Mouse (Mus musculus) olfactory bulb, adult 2 months (tissue): ENCODE measurements around the gene Ube2n. TPM values are rescaled to one million over a fixed set of nuclear protein-coding genes. Genes with fewer than 3 reads are reported as not detected.

ENCODE experiments used
- H3K27ac ChIP-seq: fragments of 200-500 bp; 2 replicates; pipeline ENCODE4 v1.5.1; 2012; ENCODE audit warnings: low read depth, low read length; ENCODE audit not compliant: insufficient read depth
- H3K4me1 ChIP-seq: fragments of 200-500 bp; 2 replicates; pipeline ENCODE4 v1.6.1; 2012; ENCODE audit warnings: low read length; ENCODE audit not compliant: control insufficient read depth, insufficient read depth
- H3K4me3 ChIP-seq: fragments of 200-500 bp; 2 replicates; pipeline ENCODE4 v1.5.1; 2012; ENCODE audit warnings: mild to moderate bottlenecking, low read depth, low read length, moderate library complexity; ENCODE audit not compliant: insufficient read depth
- CTCF ChIP-seq: fragments of 200-500 bp; IDR thresholded peaks from 2 replicates; pipeline ENCODE4 v1.5.1; 2012; ENCODE audit warnings: low read depth, mild to moderate bottlenecking, low read length, moderate library complexity; ENCODE audit not compliant: insufficient read depth
- POLR2A ChIP-seq: fragments of 200-500 bp; IDR thresholded peaks from 2 replicates; pipeline ENCODE4 v1.6.1; 2012; ENCODE audit warnings: mild to moderate bottlenecking, low read depth, low read length, moderate library complexity; ENCODE audit not compliant: insufficient read depth
- WGBS: fragments of 180-500 bp; shearing (Covaris S2); methylation state at CpG from one replicate; pipeline ENCODE4 v1.1.7; 2018; 5-methylcytosine and 5-hydroxymethylcytosine counted together
- polyA plus RNA-seq: library from polyadenylated mRNA; stranded (reverse); fragments of >200 nt; gene quantifications from 2 replicates; pipeline ENCODE4 v1.2.4, GENCODE M21; 2012; ENCODE audit warnings: low replicate concordance; ENCODE audit not compliant: missing spikeins, insufficient read depth, insufficient read length

Ube2n gene
- polyA plus RNA-seq, 1 experiment = not detected

- Histone ChIP-seq H3K4me1 (peaks cover 2% of the 10 kb centered on the region; the same call in 1 of the 2 replicates), H3K27ac (no peak overlapping the region), H3K4me3 (no peak overlapping the region)
- TF ChIP-seq POLR2A (no peak), CTCF (no peak)
- WGBS = 82% methylated on average over 10 of the region's 10 CpGs
Measured at GRCm38 (mm10) chr10:95575839-95576380, 61.0 kb downstream of the Ube2n start.

- TF ChIP-seq POLR2A = no peak
- TF ChIP-seq CTCF = no peak
- H3K27ac ChIP-seq = no peak overlapping the region
- WGBS = 64% methylated on average over 14 of the region's 14 CpGs
- peaks cover 2% of the 10 kb centered on the region; the same call in 1 of the 2 replicates for H3K4me1 ChIP-seq
- no peak overlapping the region for H3K4me3 ChIP-seq
Measured at GRCm38 (mm10) chr10:95576876-95577566, 62.1 kb downstream of the Ube2n start.

GRCm38 (mm10) chr10:95577567-95577950 is 62.6 kb downstream of the Ube2n start:
- 29% methylated on average over 4 of the region's 4 CpGs for WGBS
- peaks cover 2% of the 10 kb centered on the region; the same call in 1 of the 2 replicates for H3K4me1 ChIP-seq
- TF ChIP-seq CTCF = no peak
- no peak for TF ChIP-seq POLR2A
- no peak overlapping the region for H3K27ac ChIP-seq
- H3K4me3 ChIP-seq = no peak overlapping the region

- Histone ChIP-seq H3K4me1 (no peaks in the 10 kb centered on the region), H3K4me3 (no peak overlapping the region), H3K27ac (no peak overlapping the region)
- WGBS = 89% methylated on average over 6 of the region's 6 CpGs
- no peak for TF ChIP-seq POLR2A
- no peak for TF ChIP-seq CTCF
Measured at GRCm38 (mm10) chr10:95585554-95585953, 70.6 kb downstream of the Ube2n start.

- no peaks in the 10 kb centered on the region for H3K4me1 ChIP-seq
- WGBS = 57% methylated on average over 8 of the region's 8 CpGs
- no peak for TF ChIP-seq CTCF
- no peak overlapping the region for H3K4me3 ChIP-seq
- no peak overlapping the region for H3K27ac ChIP-seq
Measured at GRCm38 (mm10) chr10:95587509-95588220, 72.7 kb downstream of the Ube2n start.

- H3K4me1 ChIP-seq = no peaks in the 10 kb centered on the region
- WGBS = 91% methylated on average over 4 of the region's 4 CpGs
- TF ChIP-seq CTCF (no peak), POLR2A (no peak)
- H3K27ac ChIP-seq = no peak overlapping the region
- H3K4me3 ChIP-seq = no peak overlapping the region
Measured at GRCm38 (mm10) chr10:95589196-95589595, 74.3 kb downstream of the Ube2n start.

GRCm38 (mm10) chr10:95590196-95590595 is 75.3 kb downstream of the Ube2n start:
- 95% methylated on average over 6 of the region's 6 CpGs for WGBS
- no peak overlapping the region for H3K4me3 ChIP-seq
- TF ChIP-seq CTCF (no peak), POLR2A (no peak)
- H3K27ac ChIP-seq = no peak overlapping the region
- H3K4me1 ChIP-seq = no peaks in the 10 kb centered on the region

GRCm38 (mm10) chr10:95591257-95591656 is 76.3 kb downstream of the Ube2n start:
- no peaks in the 10 kb centered on the region for H3K4me1 ChIP-seq
- WGBS = 96% methylated on average over 4 of the region's 4 CpGs
- no peak overlapping the region for H3K27ac ChIP-seq
- TF ChIP-seq CTCF (no peak), POLR2A (no peak)
- no peak overlapping the region for H3K4me3 ChIP-seq

- TF ChIP-seq POLR2A (no peak), CTCF (no peak)
- Histone ChIP-seq H3K4me3 (no peak overlapping the region), H3K27ac (no peak overlapping the region), H3K4me1 (no peaks in the 10 kb centered on the region)
- 61% methylated on average over 11 of the region's 11 CpGs for WGBS
Measured at GRCm38 (mm10) chr10:95594414-95594813, 79.5 kb downstream of the Ube2n start.

Other genes starting within 250 kb of the Ube2n start
- gene Cradd, start 191.0 kb upstream of the Ube2n start, polyA plus RNA-seq = not detected in 2 replicates
- gene Socs2, start 98.0 kb upstream of the Ube2n start, polyA plus RNA-seq = not detected in 2 replicates
- not detected in 2 replicates for gene Mrpl42, start 13.2 kb upstream of the Ube2n start, polyA plus RNA-seq
- gene Nudt4, start 49.0 kb downstream of the Ube2n start, polyA plus RNA-seq = not detected in 2 replicates
- gene Anapc15-ps, start 158.3 kb downstream of the Ube2n start, polyA plus RNA-seq = not detected in 2 replicates